Mouse (Mus musculus) liver, adult 2 months (tissue): ENCODE measurements around the gene Tor2a. TPM values are rescaled to one million over a fixed set of nuclear protein-coding genes. Genes with fewer than 3 reads are reported as not detected.

Source experiments
- DNase-seq: peaks from one replicate; pipeline ENCODE4 v3.0.0-alpha.2; 2011; ENCODE audit warnings: low read depth, low spot score; ENCODE audit errors: extremely low read depth
- H3K27ac ChIP-seq: fragments of 200-500 bp; replicated peaks from 2 replicates; pipeline ENCODE4 v1.5.1; 2012; ENCODE audit warnings: low read depth, mild to moderate bottlenecking, control low read depth, inconsistent platforms, low read length; ENCODE audit not compliant: insufficient read depth
- H3K27me3 ChIP-seq: fragments of 200-500 bp; 2 replicates; pipeline ENCODE4 v1.6.1; 2012; ENCODE audit warnings: mild to moderate bottlenecking, moderate library complexity, low read length, inconsistent platforms; ENCODE audit not compliant: control insufficient read depth, insufficient read depth
- H3K36me3 ChIP-seq: fragments of 200-500 bp; 2 replicates; pipeline ENCODE4 v1.6.1; 2012; ENCODE audit warnings: low read length, inconsistent platforms; ENCODE audit not compliant: control insufficient read depth, insufficient read depth
- H3K4me1 ChIP-seq: fragments of 200-500 bp; 2 replicates; pipeline ENCODE4 v1.6.1; 2011; ENCODE audit warnings: low read length; ENCODE audit not compliant: control insufficient read depth, insufficient read depth
- H3K4me3 ChIP-seq: fragments of 200-500 bp; 2 replicates; pipeline ENCODE4 v1.5.1; 2011; ENCODE audit warnings: low read depth, mild to moderate bottlenecking, control low read depth, low read length, moderate library complexity; ENCODE audit not compliant: insufficient read depth
- H3K79me2 ChIP-seq: fragments of 200-500 bp; 2 replicates; pipeline ENCODE4 v1.6.1; 2012; ENCODE audit warnings: inconsistent platforms, mild to moderate bottlenecking, low read length, moderate library complexity; ENCODE audit not compliant: control insufficient read depth, insufficient read depth
- H3K9ac ChIP-seq: fragments of 200-500 bp; 2 replicates; pipeline ENCODE4 v1.6.1; 2012; ENCODE audit warnings: low read depth, mild to moderate bottlenecking, control low read depth, inconsistent platforms, low read length
- CTCF ChIP-seq: fragments of 200-500 bp; IDR thresholded peaks from 2 replicates; pipeline ENCODE4 v1.5.1; 2011; ENCODE audit warnings: low read depth, low read length, control low read depth
- POLR2A ChIP-seq: fragments of 200-500 bp; IDR thresholded peaks from 2 replicates; pipeline ENCODE4 v1.6.1; 2011; ENCODE audit warnings: low read length, control low read depth; ENCODE audit not compliant: insufficient read depth; ENCODE audit errors: extremely low read depth
- WGBS: fragments of 180-500 bp; shearing (Covaris S2); methylation state at CpG from one replicate; pipeline ENCODE4 v1.1.7; 2018; 5-methylcytosine and 5-hydroxymethylcytosine counted together
- polyA plus RNA-seq: library from polyadenylated mRNA; depleted of rRNA; stranded (reverse); fragments of >200 nt; gene quantifications from 2 replicates; pipeline ENCODE4 v1.2.3, GENCODE M21; 2012; rRNA removed
- total RNA-seq: library from RNA; depleted of rRNA; stranded (reverse); fragments of >200 nt; gene quantifications from 2 replicates; pipeline ENCODE4 v1.2.3, GENCODE M21; 2014; rRNA removed

Gene Tor2a
- total and polyA plus RNA-seq, 2 experiments: 26.6 to 72.6 TPM

GRCm38 (mm10) chr2:32808816-32809566 is 52.0 kb downstream of the Tor2a start:
- DNase-seq: no peak
- Histone ChIP-seq H3K79me2 (no peaks in the 10 kb centered on the region), H3K27me3 (no peaks in the 10 kb centered on the region), H3K27ac (no peak overlapping the region), H3K9ac (no peak overlapping the region), H3K36me3 (0 out of 2 replicates have a peak, but pooled peaks cover 1% of the 10 kb centered on the region), H3K4me1 (no peaks in the 10 kb centered on the region), H3K4me3 (no peak overlapping the region)
- WGBS: 92% methylated on average over 14 of the region's 14 CpGs
- TF ChIP-seq CTCF: no peak
- no peak for TF ChIP-seq POLR2A

Other genes with a start within 250 kb of the Tor2a start
- 7.0 and 7.2 TPM in 2 replicates for gene Fam102a, start 221.9 kb upstream of the Tor2a start, total RNA-seq
- 10.5 and 11.0 TPM in 2 replicates for gene Fam102a, start 221.9 kb upstream of the Tor2a start, polyA plus RNA-seq
- 6.5 and 8.4 TPM in 2 replicates for gene Dpm2, start 186.4 kb upstream of the Tor2a start, total RNA-seq
- 73.7 and 104 TPM in 2 replicates for gene Dpm2, start 186.4 kb upstream of the Tor2a start, polyA plus RNA-seq
- gene Pip5kl1, start 182.4 kb upstream of the Tor2a start, total RNA-seq: not detected in 2 replicates
- not detected in 2 replicates for gene Pip5kl1, start 182.4 kb upstream of the Tor2a start, polyA plus RNA-seq
- not detected in 2 replicates for gene 9430097D07Rik, start 181.6 kb upstream of the Tor2a start, total RNA-seq
- gene 9430097D07Rik, start 181.6 kb upstream of the Tor2a start, polyA plus RNA-seq: not detected in 2 replicates
- 0.74 and 1.2 TPM in 2 replicates for gene St6galnac4, start 170.1 kb upstream of the Tor2a start, total RNA-seq
- 2.2 and 2.5 TPM in 2 replicates for gene St6galnac4, start 170.1 kb upstream of the Tor2a start, polyA plus RNA-seq
- 38.0 and 45.6 TPM in 2 replicates for gene St6galnac6, start 157.5 kb upstream of the Tor2a start, total RNA-seq
- 90.0 and 134 TPM in 2 replicates for gene St6galnac6, start 157.5 kb upstream of the Tor2a start, polyA plus RNA-seq
- gene Ak1, start 135.5 kb upstream of the Tor2a start, total RNA-seq: 0.47 and 1.4 TPM in 2 replicates
- gene Ak1, start 135.5 kb upstream of the Tor2a start, polyA plus RNA-seq: 0.26 and 0.34 TPM in 2 replicates
- gene Eng, start 110.6 kb upstream of the Tor2a start, total RNA-seq: 14.2 and 25.9 TPM in 2 replicates
- gene Eng, start 110.6 kb upstream of the Tor2a start, polyA plus RNA-seq: 55.0 and 70.8 TPM in 2 replicates
- 158 and 175 TPM in 2 replicates for gene Fpgs, start 53.1 kb upstream of the Tor2a start, total RNA-seq
- gene Fpgs, start 53.1 kb upstream of the Tor2a start, polyA plus RNA-seq: 414 and 481 TPM in 2 replicates
- gene Cdk9, start 44.2 kb upstream of the Tor2a start, total RNA-seq: 19.5 and 27.3 TPM in 2 replicates
- gene Cdk9, start 44.2 kb upstream of the Tor2a start, polyA plus RNA-seq: 46.6 and 63.7 TPM in 2 replicates
- 2.2 and 3.2 TPM in 2 replicates for gene Sh2d3c, start 36.2 kb upstream of the Tor2a start, total RNA-seq
- gene Sh2d3c, start 36.2 kb upstream of the Tor2a start, polyA plus RNA-seq: 7.5 and 10.4 TPM in 2 replicates
- gene 6330409D20Rik, start 16.2 kb upstream of the Tor2a start, total RNA-seq: not detected in 2 replicates
- gene 6330409D20Rik, start 16.2 kb upstream of the Tor2a start, polyA plus RNA-seq: not detected in 2 replicates
- gene Ttc16, start 18.4 kb downstream of the Tor2a start, total RNA-seq: under 0.01 and 0.07 TPM in 2 replicates
- gene Ttc16, start 18.4 kb downstream of the Tor2a start, polyA plus RNA-seq: 0.10 and 0.22 TPM in 2 replicates
- 1.2 and 1.5 TPM in 2 replicates for gene Ptrh1, start 18.6 kb downstream of the Tor2a start, total RNA-seq
- 2.3 and 2.8 TPM in 2 replicates for gene Ptrh1, start 18.6 kb downstream of the Tor2a start, polyA plus RNA-seq
- not detected in 2 replicates for gene Cfap157, start 27.2 kb downstream of the Tor2a start, total RNA-seq
- gene Cfap157, start 27.2 kb downstream of the Tor2a start, polyA plus RNA-seq: not detected in 2 replicates
- gene Stxbp1, start 90.0 kb downstream of the Tor2a start, total RNA-seq: 0.74 and 1.7 TPM in 2 replicates
- 1.3 and 1.6 TPM in 2 replicates for gene Stxbp1, start 90.0 kb downstream of the Tor2a start, polyA plus RNA-seq
- 6.5 and 6.8 TPM in 2 replicates for gene Fam129b, start 118.9 kb downstream of the Tor2a start, total RNA-seq
- gene Fam129b, start 118.9 kb downstream of the Tor2a start, polyA plus RNA-seq: 5.6 and 10.5 TPM in 2 replicates
- 473 and 515 TPM in 2 replicates for gene Rpl12, start 204.3 kb downstream of the Tor2a start, total RNA-seq
- 134 and 158 TPM in 2 replicates for gene Rpl12, start 204.3 kb downstream of the Tor2a start, polyA plus RNA-seq
- gene Lrsam1, start 204.4 kb downstream of the Tor2a start, total RNA-seq: 6.0 and 9.7 TPM in 2 replicates
- gene Lrsam1, start 204.4 kb downstream of the Tor2a start, polyA plus RNA-seq: 8.8 and 9.7 TPM in 2 replicates
- gene Slc2a8, start 224.8 kb downstream of the Tor2a start, total RNA-seq: 7.9 and 9.4 TPM in 2 replicates
- 59.4 and 66.1 TPM in 2 replicates for gene Slc2a8, start 224.8 kb downstream of the Tor2a start, polyA plus RNA-seq